Mouse (Mus musculus) kidney, embryonic 15.5 days (tissue): Measurements from ENCODE around the gene Yod1. TPM values are rescaled to one million over a fixed set of nuclear protein-coding genes. Genes with fewer than 3 reads are reported as not detected.

ENCODE experiments used
- ATAC-seq: fragments of 200-750 bp; cut with Nextera tagmentation; replicated peaks from 2 replicates; pipeline ENCODE4 v1.8.0; 2017; ENCODE audit warnings: moderate TSS enrichment; ENCODE audit not compliant: low FRiP score
- H3K27ac ChIP-seq: fragments of 300-500 bp; sonication (generic); 2 replicates; pipeline ENCODE4 v1.5.1; 2015; ENCODE audit warnings: mild to moderate bottlenecking, inconsistent platforms
- H3K27me3 ChIP-seq: fragments of 300-500 bp; sonication (generic); 2 replicates; pipeline ENCODE4 v1.6.1; 2015; ENCODE audit warnings: inconsistent platforms
- H3K36me3 ChIP-seq: fragments of 300-500 bp; sonication (generic); 2 replicates; pipeline ENCODE4 v1.6.1; 2015; ENCODE audit warnings: inconsistent platforms
- H3K4me1 ChIP-seq: fragments of 300-500 bp; sonication (generic); 2 replicates; pipeline ENCODE4 v1.6.1; 2015; ENCODE audit warnings: inconsistent platforms
- H3K4me2 ChIP-seq: fragments of 300-500 bp; sonication (generic); 2 replicates; pipeline ENCODE4 v1.6.1; 2015; ENCODE audit warnings: moderate library complexity, mild to moderate bottlenecking, inconsistent platforms
- H3K4me3 ChIP-seq: fragments of 300-500 bp; sonication (generic); replicated peaks from 2 replicates; pipeline ENCODE4 v1.5.1; 2015; ENCODE audit warnings: mild to moderate bottlenecking, inconsistent platforms
- H3K9ac ChIP-seq: fragments of 300-500 bp; sonication (generic); 2 replicates; pipeline ENCODE4 v1.6.1; 2015; ENCODE audit warnings: mild to moderate bottlenecking, inconsistent platforms
- H3K9me3 ChIP-seq: fragments of 300-500 bp; sonication (generic); replicated peaks from 2 replicates; pipeline ENCODE4 v1.6.1; 2016; ENCODE audit warnings: inconsistent platforms
- WGBS: fragments of 180-500 bp; shearing (Covaris S2); methylation state at CpG from one replicate; pipeline ENCODE4 v1.1.7; 2015; ENCODE audit warnings: mixed read lengths; 5-methylcytosine and 5-hydroxymethylcytosine counted together
- polyA plus RNA-seq: library from polyadenylated mRNA; unstranded; fragments of >200 nt; fragmentation: Nextera tagmentation; extraction: Ambion mirVana; gene quantifications from 2 replicates; pipeline ENCODE4 v1.2.1, GENCODE M21; 2015

The Yod1 gene
- polyA plus RNA-seq, 1 experiment from 2014 or later, result 11.5 TPM

- H3K4me1 ChIP-seq, result 0 out of 2 replicates have a peak, but pooled peaks cover 7% of the 10 kb centered on the region
- H3K9ac ChIP-seq, result no peak overlapping the region
- no peak for ATAC-seq
- 94% methylated on average over 3 of the region's 3 CpGs for WGBS
- H3K36me3 ChIP-seq, result no peaks in the 10 kb centered on the region
- H3K27ac ChIP-seq, result no peak overlapping the region
- H3K4me2 ChIP-seq, result no peak overlapping the region
- H3K27me3 ChIP-seq, result no peaks in the 10 kb centered on the region
- no peak overlapping the region for H3K4me3 ChIP-seq
- H3K9me3 ChIP-seq, result no peaks in the 10 kb centered on the region
Observed at GRCm38 (mm10) chr1:130745591-130745990, 28.5 kb downstream of the Yod1 start.

GRCm38 (mm10) chr1:130746819-130747218 is 29.7 kb downstream of the Yod1 start:
- Histone ChIP-seq H3K27ac (no peak overlapping the region), H3K9ac (no peak overlapping the region), H3K4me2 (no peak overlapping the region), H3K4me3 (no peak overlapping the region), H3K36me3 (no peaks in the 10 kb centered on the region), H3K9me3 (no peaks in the 10 kb centered on the region), H3K27me3 (no peaks in the 10 kb centered on the region), H3K4me1 (no peaks in the 10 kb centered on the region)
- WGBS, result 84% methylated on average over 3 of the region's 3 CpGs
- ATAC-seq, result no peak

GRCm38 (mm10) chr1:130759689-130760088 is 42.6 kb downstream of the Yod1 start:
- WGBS, result 88% methylated on average over 9 of the region's 9 CpGs
- no peak overlapping the region for H3K9ac ChIP-seq
- no peak for ATAC-seq
- no peak overlapping the region for H3K4me2 ChIP-seq
- H3K27me3 ChIP-seq, result no peaks in the 10 kb centered on the region
- no peaks in the 10 kb centered on the region for H3K9me3 ChIP-seq
- no peaks in the 10 kb centered on the region for H3K4me1 ChIP-seq
- no peak overlapping the region for H3K4me3 ChIP-seq
- H3K27ac ChIP-seq, result no peak overlapping the region
- no peaks in the 10 kb centered on the region for H3K36me3 ChIP-seq

GRCm38 (mm10) chr1:130761597-130761996 is 44.5 kb downstream of the Yod1 start:
- no peaks in the 10 kb centered on the region for H3K9me3 ChIP-seq
- H3K36me3 ChIP-seq, result no peaks in the 10 kb centered on the region
- no peaks in the 10 kb centered on the region for H3K4me1 ChIP-seq
- H3K9ac ChIP-seq, result no peak overlapping the region
- no peaks in the 10 kb centered on the region for H3K27me3 ChIP-seq
- no peak overlapping the region for H3K4me2 ChIP-seq
- H3K27ac ChIP-seq, result no peak overlapping the region
- WGBS, result 86% methylated on average over 1 of the region's 1 CpGs
- ATAC-seq, result no peak
- no peak overlapping the region for H3K4me3 ChIP-seq

- H3K36me3 ChIP-seq, result no peaks in the 10 kb centered on the region
- no peaks in the 10 kb centered on the region for H3K27me3 ChIP-seq
- 82% methylated on average over 3 of the region's 3 CpGs for WGBS
Observed at GRCm38 (mm10) chr1:130762045-130762760, 45.1 kb downstream of the Yod1 start.

GRCm38 (mm10) chr1:130764027-130764461 is 46.9 kb downstream of the Yod1 start:
- Histone ChIP-seq H3K9ac (no peak overlapping the region), H3K4me3 (no peak overlapping the region), H3K27me3 (no peaks in the 10 kb centered on the region), H3K27ac (no peak overlapping the region), H3K4me2 (no peak overlapping the region), H3K9me3 (no peaks in the 10 kb centered on the region), H3K4me1 (no peaks in the 10 kb centered on the region), H3K36me3 (no peaks in the 10 kb centered on the region)
- WGBS, result 77% methylated on average over 12 of the region's 12 CpGs
- ATAC-seq, result no peak

More at GRCm38 (mm10) chr1:130762045-130762760, 45.1 kb downstream of the Yod1 start:
- no peaks in the 10 kb centered on the region for H3K4me1 ChIP-seq
- H3K9me3 ChIP-seq, result no peaks in the 10 kb centered on the region
- no peak overlapping the region for H3K4me3 ChIP-seq
- no peak overlapping the region for H3K27ac ChIP-seq
- H3K9ac ChIP-seq, result no peak overlapping the region
- ATAC-seq, result no peak
- H3K4me2 ChIP-seq, result no peak overlapping the region

- Histone ChIP-seq H3K27me3 (no peaks in the 10 kb centered on the region), H3K4me3 (no peak overlapping the region), H3K27ac (no peak overlapping the region), H3K36me3 (no peaks in the 10 kb centered on the region), H3K4me1 (no peaks in the 10 kb centered on the region), H3K4me2 (no peak overlapping the region), H3K9ac (no peak overlapping the region), H3K9me3 (no peaks in the 10 kb centered on the region)
- no peak for ATAC-seq
- whole genome bisulfite sequencing, result 84% methylated on average over 5 of the region's 5 CpGs
Observed at GRCm38 (mm10) chr1:130767066-130767465, 49.9 kb downstream of the Yod1 start.

- no peak overlapping the region for H3K9ac ChIP-seq
- no peaks in the 10 kb centered on the region for H3K9me3 ChIP-seq
- no peaks in the 10 kb centered on the region for H3K27me3 ChIP-seq
- no peak overlapping the region for H3K4me2 ChIP-seq
- H3K4me1 ChIP-seq, result no peaks in the 10 kb centered on the region
- peak overlapping the region; percentile 3; the same call in 1 of the 2 replicates for H3K27ac ChIP-seq
- no peak overlapping the region for H3K4me3 ChIP-seq
- H3K36me3 ChIP-seq, result no peaks in the 10 kb centered on the region
- WGBS, result 84% methylated on average over 2 of the region's 2 CpGs
- ATAC-seq, result no peak
Observed at GRCm38 (mm10) chr1:130769925-130770324, 52.8 kb downstream of the Yod1 start.

GRCm38 (mm10) chr1:130770487-130770886 is 53.4 kb downstream of the Yod1 start:
- no peaks in the 10 kb centered on the region for H3K36me3 ChIP-seq
- H3K4me3 ChIP-seq, result no peak overlapping the region
- no peaks in the 10 kb centered on the region for H3K9me3 ChIP-seq
- ATAC-seq, result peak; percentile 56; the same call in 1 of the 2 replicates
- H3K27ac ChIP-seq, result peak overlapping the region; percentile 3; the same call in 1 of the 2 replicates
- H3K27me3 ChIP-seq, result no peaks in the 10 kb centered on the region
- H3K4me1 ChIP-seq, result no peaks in the 10 kb centered on the region
- no peak overlapping the region for H3K4me2 ChIP-seq
- H3K9ac ChIP-seq, result no peak overlapping the region
- WGBS, result 78% methylated on average over 4 of the region's 4 CpGs

GRCm38 (mm10) chr1:130770981-130771494 is 53.9 kb downstream of the Yod1 start:
- Histone ChIP-seq H3K4me3 (no peak overlapping the region), H3K4me2 (no peak overlapping the region), H3K9ac (no peak overlapping the region), H3K27me3 (no peaks in the 10 kb centered on the region), H3K27ac (no peak overlapping the region), H3K36me3 (no peaks in the 10 kb centered on the region), H3K4me1 (no peaks in the 10 kb centered on the region), H3K9me3 (no peaks in the 10 kb centered on the region)
- WGBS, result 78% methylated on average over 3 of the region's 3 CpGs
- ATAC-seq, result no peak
